Mouse (Mus musculus) embryonic facial prominence, embryonic 15.5 days (tissue): ENCODE results near the gene Hk2. TPM values are rescaled to one million over a fixed set of nuclear protein-coding genes. Genes with fewer than 3 reads are reported as not detected.
A peak's percentile ranks its signal among the peaks of the same experiment; 100 is the strongest.

Experiments used
- ATAC-seq: fragments of 200-750 bp; cut with Nextera tagmentation; 2 replicates; pipeline ENCODE4 v1.8.0; 2017; ENCODE audit warnings: low read depth, moderate TSS enrichment; ENCODE audit not compliant: insufficient number of reproducible peaks, low FRiP score, low TSS enrichment
- H3K27ac ChIP-seq: fragments of 300-500 bp; sonication (generic); replicated peaks from 2 replicates; pipeline ENCODE4 v1.5.1; 2015; ENCODE audit warnings: mild to moderate bottlenecking, inconsistent platforms
- H3K27me3 ChIP-seq: fragments of 300-500 bp; sonication (generic); 2 replicates; pipeline ENCODE4 v1.6.1; 2015; ENCODE audit warnings: inconsistent platforms
- H3K36me3 ChIP-seq: fragments of 300-500 bp; sonication (generic); 2 replicates; pipeline ENCODE4 v1.6.1; 2015; ENCODE audit warnings: mild to moderate bottlenecking, inconsistent platforms
- H3K4me1 ChIP-seq: fragments of 300-500 bp; sonication (generic); 2 replicates; pipeline ENCODE4 v1.6.1; 2015; ENCODE audit warnings: inconsistent platforms
- H3K4me2 ChIP-seq: fragments of 300-500 bp; sonication (generic); replicated peaks from 2 replicates; pipeline ENCODE4 v1.6.1; 2015; ENCODE audit warnings: mild to moderate bottlenecking, inconsistent platforms
- H3K4me3 ChIP-seq: fragments of 300-500 bp; sonication (generic); replicated peaks from 2 replicates; pipeline ENCODE4 v1.5.1; 2015; ENCODE audit warnings: mild to moderate bottlenecking, inconsistent platforms
- H3K9ac ChIP-seq: fragments of 300-500 bp; sonication (generic); 2 replicates; pipeline ENCODE4 v1.6.1; 2015; ENCODE audit warnings: inconsistent platforms
- H3K9me3 ChIP-seq: fragments of 300-500 bp; sonication (generic); replicated peaks from 2 replicates; pipeline ENCODE4 v1.6.1; 2016; ENCODE audit warnings: inconsistent platforms
- WGBS: fragments of 180-500 bp; shearing (Covaris S2); methylation state at CpG from one replicate; pipeline ENCODE4 v1.1.7; 2015; 5-methylcytosine and 5-hydroxymethylcytosine counted together
- polyA plus RNA-seq: library from polyadenylated mRNA; unstranded; fragments of >200 nt; fragmentation: Nextera tagmentation; extraction: Ambion mirVana; gene quantifications from 2 replicates; pipeline ENCODE4 v1.2.1, GENCODE M21; 2015

The Hk2 gene
- polyA plus RNA-seq, 1 experiment from 2014 or later, result 19.5 TPM

- Histone ChIP-seq H3K27ac (0 out of 2 replicates have a peak overlapping the region, but pooled peaks have one; percentile 12), H3K4me2 (peak overlapping the region; percentile 29; the same call in 1 of the 2 replicates), H3K4me3 (no peak overlapping the region), H3K27me3 (no peaks in the 10 kb centered on the region), H3K9me3 (no peaks in the 10 kb centered on the region), H3K36me3 (peaks cover 48% of the 10 kb centered on the region), H3K4me1 (0 out of 2 replicates have a peak, but pooled peaks cover 3% of the 10 kb centered on the region), H3K9ac (no peak overlapping the region)
- no peak; the same call in 1 of the 2 replicates for ATAC-seq
- 15% methylated on average over 6 of the region's 6 CpGs for WGBS
Measured at GRCm38 (mm10) chr6:82740269-82740668, 34.0 kb downstream of the Hk2 start.

GRCm38 (mm10) chr6:82737634-82738540 is 36.4 kb downstream of the Hk2 start:
- Histone ChIP-seq H3K27ac (no peak overlapping the region), H3K27me3 (no peaks in the 10 kb centered on the region), H3K4me3 (no peak overlapping the region), H3K9me3 (no peaks in the 10 kb centered on the region), H3K36me3 (peaks cover 41% of the 10 kb centered on the region), H3K4me2 (no peak overlapping the region), H3K9ac (no peak overlapping the region), H3K4me1 (0 out of 2 replicates have a peak, but pooled peaks cover 3% of the 10 kb centered on the region)
- 92% methylated on average over 27 of the region's 27 CpGs for WGBS
- 0 out of 2 replicates have a peak, but pooled peaks have one; percentile 12 for ATAC-seq

- H3K9ac ChIP-seq, result no peak overlapping the region
- peaks cover 37% of the 10 kb centered on the region for H3K36me3 ChIP-seq
- no peak overlapping the region for H3K4me2 ChIP-seq
- 0 out of 2 replicates have a peak, but pooled peaks cover 3% of the 10 kb centered on the region for H3K4me1 ChIP-seq
- H3K27me3 ChIP-seq, result no peaks in the 10 kb centered on the region
- no peak overlapping the region for H3K27ac ChIP-seq
- 82% methylated on average over 25 of the region's 25 CpGs for WGBS
- no peak for ATAC-seq
- H3K4me3 ChIP-seq, result no peak overlapping the region
- H3K9me3 ChIP-seq, result no peaks in the 10 kb centered on the region
Measured at GRCm38 (mm10) chr6:82736626-82737600, 37.3 kb downstream of the Hk2 start.

GRCm38 (mm10) chr6:82735347-82735746 is 38.9 kb downstream of the Hk2 start:
- H3K27ac ChIP-seq, result no peak overlapping the region
- peaks cover 49% of the 10 kb centered on the region for H3K36me3 ChIP-seq
- no peak overlapping the region for H3K9ac ChIP-seq
- ATAC-seq, result no peak
- no peak overlapping the region for H3K4me2 ChIP-seq
- H3K9me3 ChIP-seq, result no peaks in the 10 kb centered on the region
- H3K4me1 ChIP-seq, result 0 out of 2 replicates have a peak, but pooled peaks cover 2% of the 10 kb centered on the region
- H3K4me3 ChIP-seq, result no peak overlapping the region
- WGBS, result 75% methylated on average over 7 of the region's 7 CpGs
- no peaks in the 10 kb centered on the region for H3K27me3 ChIP-seq

- Histone ChIP-seq H3K4me1 (peaks cover 3% of the 10 kb centered on the region), H3K36me3 (peaks cover 35% of the 10 kb centered on the region; the same call in 1 of the 2 replicates), H3K27ac (no peak overlapping the region), H3K9me3 (no peaks in the 10 kb centered on the region), H3K4me3 (no peak overlapping the region), H3K27me3 (no peaks in the 10 kb centered on the region), H3K4me2 (no peak overlapping the region), H3K9ac (no peak overlapping the region)
- WGBS, result 89% methylated on average over 21 of the region's 21 CpGs
- ATAC-seq, result peak; percentile 41; the same call in 1 of the 2 replicates
Measured at GRCm38 (mm10) chr6:82728635-82729034, 45.6 kb downstream of the Hk2 start.

- H3K9me3 ChIP-seq, result no peaks in the 10 kb centered on the region
- H3K4me1 ChIP-seq, result peaks cover 12% of the 10 kb centered on the region
- H3K36me3 ChIP-seq, result peaks cover 32% of the 10 kb centered on the region; the same call in 1 of the 2 replicates
- H3K4me3 ChIP-seq, result no peak overlapping the region
- H3K9ac ChIP-seq, result no peak overlapping the region
- ATAC-seq, result no peak
- 89% methylated on average over 13 of the region's 13 CpGs for WGBS
- no peak overlapping the region for H3K27ac ChIP-seq
- H3K27me3 ChIP-seq, result no peaks in the 10 kb centered on the region
- H3K4me2 ChIP-seq, result no peak overlapping the region
Measured at GRCm38 (mm10) chr6:82727206-82727605, 47.0 kb downstream of the Hk2 start.

- Histone ChIP-seq H3K4me1 (peaks cover 12% of the 10 kb centered on the region), H3K4me3 (no peak overlapping the region), H3K9ac (no peak overlapping the region), H3K4me2 (no peak overlapping the region), H3K36me3 (peaks cover 6% of the 10 kb centered on the region; the same call in 1 of the 2 replicates), H3K27me3 (no peaks in the 10 kb centered on the region), H3K27ac (peak overlapping the region; percentile 31), H3K9me3 (no peaks in the 10 kb centered on the region)
- WGBS, result 21% methylated on average over 5 of the region's 5 CpGs
- peak; percentile 48; the same call in 1 of the 2 replicates for ATAC-seq
Measured at GRCm38 (mm10) chr6:82723321-82723720, 50.9 kb downstream of the Hk2 start.

GRCm38 (mm10) chr6:82716126-82716525 is 58.1 kb downstream of the Hk2 start:
- ATAC-seq, result no peak
- WGBS, result 67% methylated on average over 4 of the region's 4 CpGs
- Histone ChIP-seq H3K4me2 (no peak overlapping the region), H3K9me3 (no peaks in the 10 kb centered on the region), H3K4me3 (no peak overlapping the region), H3K4me1 (no peaks in the 10 kb centered on the region; the same call in 1 of the 2 replicates), H3K36me3 (no peaks in the 10 kb centered on the region), H3K9ac (no peak overlapping the region), H3K27ac (no peak overlapping the region), H3K27me3 (no peaks in the 10 kb centered on the region)

GRCm38 (mm10) chr6:82715653-82716052 is 58.6 kb downstream of the Hk2 start:
- Histone ChIP-seq H3K4me3 (no peak overlapping the region), H3K27me3 (no peaks in the 10 kb centered on the region), H3K9me3 (no peaks in the 10 kb centered on the region), H3K27ac (no peak overlapping the region), H3K9ac (no peak overlapping the region), H3K4me1 (no peaks in the 10 kb centered on the region; the same call in 1 of the 2 replicates), H3K36me3 (no peaks in the 10 kb centered on the region), H3K4me2 (no peak overlapping the region)
- 74% methylated on average over 3 of the region's 3 CpGs for WGBS
- no peak for ATAC-seq

- Histone ChIP-seq H3K4me1 (no peaks in the 10 kb centered on the region; the same call in 1 of the 2 replicates), H3K27me3 (no peaks in the 10 kb centered on the region), H3K9ac (no peak overlapping the region), H3K4me2 (no peak overlapping the region), H3K36me3 (no peaks in the 10 kb centered on the region), H3K4me3 (no peak overlapping the region), H3K27ac (no peak overlapping the region), H3K9me3 (no peaks in the 10 kb centered on the region)
- 79% methylated on average over 6 of the region's 6 CpGs for WGBS
- ATAC-seq, result no peak
Measured at GRCm38 (mm10) chr6:82715253-82715652, 59.0 kb downstream of the Hk2 start.
